Mouse (Mus musculus): ENCODE data around the gene Nudt3.

Gene Nudt3

GRCm38 (mm10) chr17:27534718-27535117 lies 88.6 kb downstream of the Nudt3 start:
- peak; percentile 90 for DNase-seq

GRCm38 (mm10) chr17:27533354-27533753 lies 89.9 kb downstream of the Nudt3 start:
- no peak for DNase-seq

DNA sequence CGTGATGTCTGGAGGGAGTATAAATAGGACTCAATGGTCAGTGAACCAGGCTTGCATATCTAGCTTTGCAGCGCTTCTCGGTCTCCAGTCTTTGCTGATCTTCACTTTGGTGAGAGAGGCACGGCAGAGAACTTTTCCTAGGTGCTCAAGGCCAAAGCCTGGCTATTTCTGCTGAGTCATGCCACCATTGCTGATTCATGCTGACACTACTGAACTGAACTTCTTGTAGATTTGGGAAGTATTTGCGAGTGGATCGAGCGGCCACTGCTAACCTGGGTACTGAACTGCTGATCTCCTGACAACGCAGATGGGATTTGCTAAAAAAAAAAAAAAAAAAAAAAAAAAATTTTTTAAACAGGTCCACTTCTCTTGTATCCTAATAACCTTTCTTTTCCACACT lies 91.2 kb downstream of the Nudt3 start:
- DNase-seq = no peak
